Mouse (Mus musculus) lung, postnatal 0 days (tissue): Measurements from ENCODE around the gene Lfng. TPM values are rescaled to one million over a fixed set of nuclear protein-coding genes. Genes with fewer than 3 reads are reported as not detected.

Source experiments
- ATAC-seq: fragments of 200-750 bp; cut with Nextera tagmentation; 2 replicates; pipeline ENCODE4 v1.8.0; 2017; ENCODE audit warnings: moderate library complexity
- DNase-seq: peaks from one replicate; pipeline ENCODE4 v3.0.0-alpha.2; 2016; ENCODE audit warnings: low spot score
- H3K27ac ChIP-seq: fragments of 300-500 bp; sonication (generic); 2 replicates; pipeline ENCODE4 v1.5.1; 2014; ENCODE audit warnings: antibody characterized with exemption, mild to moderate bottlenecking, low read length, mixed read lengths
- H3K27me3 ChIP-seq: fragments of 300-500 bp; sonication (generic); replicated peaks from 2 replicates; pipeline ENCODE4 v1.6.1; 2014; ENCODE audit warnings: low read length, mixed read lengths; ENCODE audit not compliant: insufficient read depth
- H3K36me3 ChIP-seq: fragments of 300-500 bp; sonication (generic); 2 replicates; pipeline ENCODE4 v1.6.1; 2014; ENCODE audit warnings: low read length, mixed read lengths; ENCODE audit not compliant: insufficient read depth
- H3K4me1 ChIP-seq: fragments of 300-500 bp; sonication (generic); 2 replicates; pipeline ENCODE4 v1.6.1; 2014; ENCODE audit warnings: antibody characterized with exemption, low read depth, low read length, mixed read lengths; ENCODE audit not compliant: insufficient read depth
- H3K4me2 ChIP-seq: fragments of 300-500 bp; sonication (generic); replicated peaks from 2 replicates; pipeline ENCODE4 v1.6.1; 2014; ENCODE audit warnings: low read depth, mild to moderate bottlenecking, low read length, moderate library complexity, mixed read lengths
- H3K4me3 ChIP-seq: fragments of 300-500 bp; sonication (generic); 2 replicates; pipeline ENCODE4 v1.5.1; 2014; ENCODE audit warnings: low read depth, low read length
- H3K9ac ChIP-seq: fragments of 300-500 bp; sonication (generic); replicated peaks from 2 replicates; pipeline ENCODE4 v1.6.1; 2014; ENCODE audit warnings: low read depth, mild to moderate bottlenecking
- H3K9me3 ChIP-seq: fragments of 300-500 bp; sonication (generic); 2 replicates; pipeline ENCODE4 v1.6.1; 2016; ENCODE audit warnings: low read length, mixed read lengths
- CTCF ChIP-seq: IDR thresholded peaks from 2 replicates; pipeline ENCODE4 v1.5.1; 2016; ENCODE audit warnings: antibody characterized with exemption, mild to moderate bottlenecking
- EP300 ChIP-seq: IDR thresholded peaks from 2 replicates; pipeline ENCODE4 v1.6.1; 2016; ENCODE audit warnings: antibody characterized with exemption, mild to moderate bottlenecking, control low read depth
- WGBS: fragments of 180-500 bp; shearing (Covaris S2); extraction: QIAGEN DNeasy Blood & Tissue Kit; methylation state at CpG from one replicate; pipeline ENCODE4 v1.1.7; 2014; 5-methylcytosine and 5-hydroxymethylcytosine counted together
- polyA plus RNA-seq: library from polyadenylated mRNA; unstranded; fragments of >200 nt; fragmentation: Nextera tagmentation; extraction: Ambion mirVana; gene quantifications from 2 replicates; pipeline ENCODE4 v1.2.1, GENCODE M21; 2015

Lfng gene
- 23.1 and 25.5 TPM in 2 replicates for polyA plus RNA-seq

GRCm38 (mm10) chr5:140607001-140607835 lies at the start of gene Lfng:
Gene Lfng (plus strand): TSS chr5:140607320.
- Histone ChIP-seq H3K9ac (peak within 1 kb of the TSS; percentile 64), H3K4me1 (peaks cover 32% of the 10 kb centered on the region), H3K36me3 (no peaks in the 10 kb centered on the region), H3K4me3 (peak within 1 kb of the TSS; percentile 62), H3K9me3 (no peaks in the 10 kb centered on the region), H3K27ac (peak within 1 kb of the TSS; percentile 98), H3K4me2 (peak within 1 kb of the TSS; percentile 75), H3K27me3 (peaks cover 4% of the 10 kb centered on the region)
- 1% methylated on average over 78 of the region's 91 CpGs for WGBS
- no peak; the same call in 1 of the 2 replicates for TF ChIP-seq CTCF
- TF ChIP-seq EP300: no peak
- ATAC-seq: peak; percentile 54
- DNase-seq: peak; percentile 94

- ATAC-seq (no peak), DNase-seq (no peak)
- TF ChIP-seq EP300: no peak
- TF ChIP-seq CTCF: no peak
- WGBS: 54% methylated on average over 6 of the region's 9 CpGs
- Histone ChIP-seq H3K9me3 (no peaks in the 10 kb centered on the region), H3K9ac (no peak overlapping the region), H3K36me3 (no peaks in the 10 kb centered on the region), H3K27ac (no peak overlapping the region), H3K4me2 (no peak overlapping the region), H3K27me3 (no peaks in the 10 kb centered on the region), H3K4me3 (no peak overlapping the region), H3K4me1 (no peaks in the 10 kb centered on the region)
These were observed 44.5 kb upstream of the Lfng start for GRCm38 (mm10) chr5:140562601-140563000.

- no peaks in the 10 kb centered on the region for H3K36me3 ChIP-seq
- peaks cover 3% of the 10 kb centered on the region; the same call in 1 of the 2 replicates for H3K4me1 ChIP-seq
- ATAC-seq: no peak
- TF ChIP-seq EP300 (no peak), CTCF (no peak)
- H3K9me3 ChIP-seq: no peaks in the 10 kb centered on the region
- H3K27me3 ChIP-seq: no peaks in the 10 kb centered on the region
- no peak within 1 kb of the TSS for H3K9ac ChIP-seq
- DNase-seq: no peak
- H3K27ac ChIP-seq: no peak within 1 kb of the TSS
- no peak within 1 kb of the TSS for H3K4me2 ChIP-seq
- no peak within 1 kb of the TSS for H3K4me3 ChIP-seq
- 77% methylated on average over 4 of the region's 4 CpGs for WGBS
These were observed 42.2 kb upstream of the Lfng start, which contains the start of gene Grifin for GRCm38 (mm10) chr5:140564896-140565295. Gene Grifin (minus strand): TSS chr5:140565071.

DNA sequence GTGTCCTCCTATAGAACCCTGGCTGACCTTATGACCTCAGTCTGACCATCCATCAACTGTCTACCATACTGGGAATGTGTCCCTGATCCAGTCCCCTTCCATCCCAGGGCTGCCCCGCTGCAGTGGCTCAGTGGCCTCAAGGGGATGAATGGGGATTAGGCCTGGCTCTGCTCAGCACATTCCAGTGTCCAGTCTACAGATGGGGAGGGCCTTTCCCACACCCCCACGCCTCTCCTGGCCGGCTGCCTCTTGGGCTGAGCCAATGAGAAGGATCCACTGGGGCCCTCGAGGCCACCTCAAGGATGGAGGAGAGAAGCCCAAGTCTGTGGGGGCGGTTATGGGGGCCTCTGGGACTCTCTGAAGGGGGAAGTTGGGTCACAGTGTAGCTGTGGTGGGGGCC lies 41.7 kb upstream of the Lfng start:
- Histone ChIP-seq H3K9ac (no peak overlapping the region), H3K4me3 (no peak overlapping the region), H3K4me1 (peaks cover 3% of the 10 kb centered on the region; the same call in 1 of the 2 replicates), H3K27ac (no peak overlapping the region), H3K36me3 (no peaks in the 10 kb centered on the region), H3K9me3 (no peaks in the 10 kb centered on the region), H3K27me3 (no peaks in the 10 kb centered on the region), H3K4me2 (no peak overlapping the region)
- ATAC-seq (no peak), DNase-seq (no peak)
- WGBS: 45% methylated on average over 4 of the region's 5 CpGs
- TF ChIP-seq CTCF (no peak), EP300 (no peak)

GRCm38 (mm10) chr5:140565856-140566255 lies 41.3 kb upstream of the Lfng start:
- ATAC-seq: 0 out of 2 replicates have a peak, but pooled peaks have one; percentile 19
- no peak overlapping the region for H3K9ac ChIP-seq
- WGBS: 59% methylated on average over 6 of the region's 6 CpGs
- no peaks in the 10 kb centered on the region for H3K27me3 ChIP-seq
- H3K27ac ChIP-seq: no peak overlapping the region
- H3K36me3 ChIP-seq: no peaks in the 10 kb centered on the region
- H3K4me2 ChIP-seq: no peak overlapping the region
- H3K4me1 ChIP-seq: peaks cover 3% of the 10 kb centered on the region; the same call in 1 of the 2 replicates
- no peaks in the 10 kb centered on the region for H3K9me3 ChIP-seq
- no peak for TF ChIP-seq EP300
- TF ChIP-seq CTCF: peak; percentile 68
- DNase-seq: no peak
- H3K4me3 ChIP-seq: no peak overlapping the region

GRCm38 (mm10) chr5:140566271-140566670 lies 40.8 kb upstream of the Lfng start:
- Histone ChIP-seq H3K36me3 (no peaks in the 10 kb centered on the region), H3K4me1 (peaks cover 3% of the 10 kb centered on the region; the same call in 1 of the 2 replicates), H3K4me3 (no peak overlapping the region), H3K9me3 (no peaks in the 10 kb centered on the region), H3K27ac (no peak overlapping the region), H3K9ac (no peak overlapping the region), H3K27me3 (no peaks in the 10 kb centered on the region), H3K4me2 (no peak overlapping the region)
- ATAC-seq: no peak
- 74% methylated on average over 4 of the region's 4 CpGs for WGBS
- no peak for DNase-seq
- TF ChIP-seq EP300: no peak
- TF ChIP-seq CTCF: no peak
